Mouse (Mus musculus) forebrain, postnatal 0 days (tissue): ENCODE measurements around the gene Aipl1. TPM values are rescaled to one million over a fixed set of nuclear protein-coding genes. Genes with fewer than 3 reads are reported as not detected.
A peak's percentile ranks its signal among the peaks of the same experiment; 100 is the strongest.

Experiments
- ATAC-seq: fragments of 200-750 bp; cut with Nextera tagmentation; 2 replicates; pipeline ENCODE4 v1.8.0; 2017; ENCODE audit warnings: mild to moderate bottlenecking, moderate library complexity
- DNase-seq: peaks from one replicate; pipeline ENCODE4 v3.0.0-alpha.2; 2015
- H3K27ac ChIP-seq: fragments of 300-500 bp; sonication (generic); 2 replicates; pipeline ENCODE4 v1.5.1; 2014; ENCODE audit warnings: low read depth, mild to moderate bottlenecking, antibody characterized with exemption, low read length, moderate library complexity, mixed read lengths
- H3K27me3 ChIP-seq: fragments of 300-500 bp; sonication (generic); 2 replicates; pipeline ENCODE4 v1.6.1; 2014; ENCODE audit warnings: mild to moderate bottlenecking, low read length, mixed read lengths; ENCODE audit not compliant: insufficient read depth
- H3K36me3 ChIP-seq: fragments of 300-500 bp; sonication (generic); 2 replicates; pipeline ENCODE4 v1.6.1; 2014; ENCODE audit warnings: mild to moderate bottlenecking, moderate library complexity; ENCODE audit not compliant: insufficient read depth
- H3K4me1 ChIP-seq: fragments of 300-500 bp; sonication (generic); 2 replicates; pipeline ENCODE4 v1.6.1; 2014; ENCODE audit warnings: antibody characterized with exemption; ENCODE audit not compliant: insufficient read depth
- H3K4me2 ChIP-seq: fragments of 300-500 bp; sonication (generic); 2 replicates; pipeline ENCODE4 v1.6.1; 2014; ENCODE audit warnings: low read depth, mild to moderate bottlenecking, moderate library complexity
- H3K4me3 ChIP-seq: fragments of 300-500 bp; sonication (generic); 2 replicates; pipeline ENCODE4 v1.5.1; 2014; ENCODE audit warnings: low read depth, low read length, mixed read lengths
- H3K9ac ChIP-seq: fragments of 300-500 bp; sonication (generic); 2 replicates; pipeline ENCODE4 v1.6.1; 2014; ENCODE audit warnings: mild to moderate bottlenecking
- H3K9me3 ChIP-seq: fragments of 300-500 bp; sonication (generic); 2 replicates; pipeline ENCODE4 v1.6.1; 2016; ENCODE audit warnings: low read length
- CTCF ChIP-seq: sonication (generic); IDR thresholded peaks from 2 replicates; pipeline ENCODE4 v1.5.1; 2016; ENCODE audit warnings: antibody characterized with exemption, control low read depth, low read depth
- WGBS: fragments of 180-500 bp; shearing (Covaris S2); extraction: QIAGEN DNeasy Blood & Tissue Kit; methylation state at CpG from one replicate; pipeline ENCODE4 v1.1.7; 2014; 5-methylcytosine and 5-hydroxymethylcytosine counted together
- polyA plus RNA-seq: library from polyadenylated mRNA; unstranded; fragments of >200 nt; fragmentation: Nextera tagmentation; extraction: Ambion mirVana; gene quantifications from 2 replicates; pipeline ENCODE4 v1.2.1, GENCODE M21; 2015
- total RNA-seq: library from RNA; depleted of rRNA; stranded (reverse); fragments of >200 nt; gene quantifications from 2 replicates; pipeline ENCODE4 v1.2.3, GENCODE M21; 2014

Aipl1 gene
- total and polyA plus RNA-seq, 2 experiments from 2014 or later, result 0.19 to 0.23 TPM

- Histone ChIP-seq H3K27me3 (no peaks in the 10 kb centered on the region), H3K4me2 (no peak overlapping the region), H3K4me3 (no peak overlapping the region), H3K9ac (no peak overlapping the region), H3K4me1 (no peaks in the 10 kb centered on the region), H3K27ac (no peak overlapping the region), H3K9me3 (no peaks in the 10 kb centered on the region), H3K36me3 (no peaks in the 10 kb centered on the region)
- no peak for DNase-seq
- no peak for TF ChIP-seq CTCF
- ATAC-seq, result no peak
- 92% methylated on average over 7 of the region's 7 CpGs for WGBS
These were observed 6.0 kb downstream of the Aipl1 start for GRCm38 (mm10) chr11:72031353-72031752.

DNA sequence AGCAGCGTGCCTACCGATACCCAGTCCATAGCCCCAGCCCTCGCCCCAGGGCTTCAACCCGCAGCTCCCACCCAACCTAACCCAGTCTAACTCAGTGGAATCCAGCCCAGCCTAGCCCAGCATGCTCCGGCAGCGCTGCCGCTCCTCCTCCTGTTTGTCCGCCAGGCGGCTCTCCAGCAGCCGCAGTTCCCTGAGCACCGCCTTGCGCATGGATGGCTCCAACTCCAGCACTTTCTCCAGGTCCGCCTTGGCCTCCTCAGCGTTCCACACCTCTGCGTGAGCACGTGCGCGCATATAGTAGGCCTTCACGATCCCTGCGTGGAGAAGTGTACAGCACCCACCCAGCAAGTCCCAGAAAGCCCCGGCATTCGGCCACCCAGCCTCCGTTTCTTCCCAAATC, 8.2 kb downstream of the Aipl1 start:
- peak; percentile 74 for DNase-seq
- ATAC-seq, result peak; percentile 59

DNA sequence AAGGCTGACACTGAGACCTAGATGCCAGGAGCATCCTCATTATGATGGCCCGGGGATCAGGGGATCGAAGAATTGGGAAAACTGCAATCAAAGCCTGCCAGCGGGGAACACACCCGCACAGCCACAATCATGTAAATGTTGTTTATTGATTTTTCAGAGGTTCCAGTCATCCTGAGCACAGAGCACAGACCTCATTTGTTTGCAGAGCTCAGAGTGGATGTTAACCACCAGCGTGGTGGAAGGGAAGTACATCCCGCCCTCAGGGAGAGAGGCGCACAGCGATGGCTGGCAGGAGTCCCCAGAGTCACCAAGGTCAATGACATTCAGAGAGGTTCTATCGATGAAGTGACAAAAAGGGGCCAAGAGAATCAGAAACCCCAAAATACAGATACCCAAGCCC, 9.5 kb downstream of the Aipl1 start:
- Histone ChIP-seq H3K9ac (no peak overlapping the region), H3K9me3 (no peaks in the 10 kb centered on the region), H3K36me3 (no peaks in the 10 kb centered on the region), H3K4me1 (peaks cover 7% of the 10 kb centered on the region; the same call in 1 of the 2 replicates), H3K4me3 (no peak overlapping the region), H3K27me3 (no peaks in the 10 kb centered on the region), H3K27ac (no peak overlapping the region), H3K4me2 (no peak overlapping the region)
- WGBS, result 85% methylated on average over 9 of the region's 9 CpGs
- TF ChIP-seq CTCF, result no peak
- ATAC-seq, result no peak
- DNase-seq, result no peak

More for the DNA sequence above, 8.2 kb downstream of the Aipl1 start:
- H3K9me3 ChIP-seq, result no peaks in the 10 kb centered on the region
- H3K36me3 ChIP-seq, result no peaks in the 10 kb centered on the region
- H3K4me3 ChIP-seq, result no peak overlapping the region
- H3K27me3 ChIP-seq, result no peaks in the 10 kb centered on the region
- H3K4me1 ChIP-seq, result no peaks in the 10 kb centered on the region
- no peak overlapping the region for H3K9ac ChIP-seq
- H3K27ac ChIP-seq, result no peak overlapping the region
- WGBS, result 20% methylated on average over 23 of the region's 23 CpGs
- H3K4me2 ChIP-seq, result no peak overlapping the region
- peak; percentile 83 for TF ChIP-seq CTCF

- no peak overlapping the region for H3K4me2 ChIP-seq
- no peak overlapping the region for H3K27ac ChIP-seq
- H3K4me3 ChIP-seq, result no peak overlapping the region
- WGBS, result 88% methylated on average over 9 of the region's 9 CpGs
- no peak for ATAC-seq
- H3K9ac ChIP-seq, result no peak overlapping the region
- peaks cover 9% of the 10 kb centered on the region; the same call in 1 of the 2 replicates for H3K4me1 ChIP-seq
- no peak for DNase-seq
- no peak for TF ChIP-seq CTCF
- no peaks in the 10 kb centered on the region for H3K36me3 ChIP-seq
- H3K27me3 ChIP-seq, result no peaks in the 10 kb centered on the region
- no peaks in the 10 kb centered on the region for H3K9me3 ChIP-seq
These were observed 10.8 kb downstream of the Aipl1 start for GRCm38 (mm10) chr11:72026516-72026915.

DNA sequence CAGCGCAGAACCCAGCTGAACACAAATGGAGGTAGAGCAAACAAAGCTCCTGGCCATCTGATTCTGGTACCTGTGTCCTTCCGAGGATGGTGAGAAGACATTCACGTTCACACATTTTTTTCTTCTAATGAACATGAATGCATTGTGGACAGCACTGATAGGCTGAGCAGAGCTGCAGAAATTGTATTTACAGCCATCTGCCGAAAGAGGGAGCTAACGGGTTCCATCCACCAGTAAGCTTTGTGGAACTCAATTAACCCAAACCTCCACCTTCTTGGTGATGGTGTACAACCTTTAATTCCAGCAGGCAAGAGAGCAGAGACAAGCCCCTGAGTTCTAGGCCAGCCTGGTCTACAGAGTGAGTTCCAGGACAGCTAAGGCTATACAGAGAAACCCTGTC, 11.5 kb downstream of the Aipl1 start:
- no peak overlapping the region for H3K4me3 ChIP-seq
- H3K4me1 ChIP-seq, result peaks cover 9% of the 10 kb centered on the region; the same call in 1 of the 2 replicates
- H3K4me2 ChIP-seq, result no peak overlapping the region
- H3K27ac ChIP-seq, result no peak overlapping the region
- TF ChIP-seq CTCF, result peak; percentile 66
- ATAC-seq (no peak), DNase-seq (peak; percentile 64)
- no peaks in the 10 kb centered on the region for H3K36me3 ChIP-seq
- no peaks in the 10 kb centered on the region for H3K27me3 ChIP-seq
- no peaks in the 10 kb centered on the region for H3K9me3 ChIP-seq
- no peak overlapping the region for H3K9ac ChIP-seq
- WGBS, result 36% methylated on average over 5 of the region's 5 CpGs

GRCm38 (mm10) chr11:72024193-72024781, 13.0 kb downstream of the Aipl1 start:
- Histone ChIP-seq H3K4me2 (no peak overlapping the region), H3K9me3 (no peaks in the 10 kb centered on the region), H3K4me3 (no peak overlapping the region), H3K36me3 (no peaks in the 10 kb centered on the region), H3K9ac (no peak overlapping the region), H3K4me1 (peaks cover 9% of the 10 kb centered on the region; the same call in 1 of the 2 replicates), H3K27ac (no peak overlapping the region), H3K27me3 (no peaks in the 10 kb centered on the region)
- ATAC-seq (peak; percentile 44; the same call in 1 of the 2 replicates), DNase-seq (peak; percentile 76)
- 21% methylated on average over 5 of the region's 5 CpGs for WGBS
- peak; percentile 87 for TF ChIP-seq CTCF

GRCm38 (mm10) chr11:72023581-72023980, 13.7 kb downstream of the Aipl1 start:
- no peak overlapping the region for H3K4me2 ChIP-seq
- ATAC-seq (no peak), DNase-seq (peak; percentile 70)
- no peaks in the 10 kb centered on the region for H3K9me3 ChIP-seq
- H3K4me1 ChIP-seq, result peaks cover 10% of the 10 kb centered on the region; the same call in 1 of the 2 replicates
- no peak overlapping the region for H3K9ac ChIP-seq
- WGBS, result 13% methylated on average over 9 of the region's 10 CpGs
- H3K36me3 ChIP-seq, result no peaks in the 10 kb centered on the region
- peak; percentile 71 for TF ChIP-seq CTCF
- H3K27ac ChIP-seq, result 0 out of 2 replicates have a peak overlapping the region, but pooled peaks have one; percentile 29
- H3K4me3 ChIP-seq, result no peak overlapping the region
- H3K27me3 ChIP-seq, result no peaks in the 10 kb centered on the region
